Mouse (Mus musculus): Measurements from ENCODE around the gene Ndufaf7. TPM values are rescaled to one million over a fixed set of nuclear protein-coding genes. Genes with fewer than 3 reads are reported as not detected.

The Ndufaf7 gene
- polyA plus RNA-seq (2012; rRNA removed) = 7.2 and 8.2 TPM in 2 replicates

DNA sequence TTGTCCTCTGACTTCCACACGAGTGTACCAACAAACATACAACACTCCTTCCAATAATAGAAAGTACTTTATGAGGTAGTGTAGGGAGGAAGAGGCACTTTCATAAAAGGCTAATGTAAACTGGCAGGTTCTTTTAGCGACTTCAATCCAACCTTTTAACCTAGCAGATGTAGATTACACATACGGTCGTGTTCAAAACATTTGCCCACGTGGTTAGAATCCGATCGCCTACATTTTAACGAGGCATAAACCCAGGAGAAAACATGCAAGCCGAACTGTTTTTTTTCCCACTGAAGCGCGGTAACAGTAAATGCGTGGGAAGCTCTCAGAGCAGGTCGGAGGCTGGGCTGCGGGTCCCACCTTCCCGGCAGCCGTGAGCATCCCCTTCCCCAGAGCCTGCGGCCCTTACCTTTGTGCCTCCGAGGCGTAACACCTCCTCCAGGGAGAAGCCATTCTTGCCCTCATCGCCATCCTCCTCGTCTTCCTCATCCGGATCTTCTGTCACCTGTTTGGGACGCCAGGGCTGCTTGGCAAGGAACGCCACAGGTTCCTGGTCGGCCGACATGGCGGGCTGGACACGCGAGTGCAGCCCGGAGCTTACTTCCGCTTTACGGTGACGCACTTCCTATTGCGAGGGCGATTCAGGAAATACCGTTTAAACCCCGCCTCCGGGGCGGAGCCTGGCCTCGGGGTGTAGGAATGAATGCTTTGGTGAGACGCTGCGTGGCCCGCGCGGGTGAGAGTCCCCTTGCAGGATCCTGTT is at the start of gene Ndufaf7, which contains the start of gene Cebpz:
TSS of gene Ndufaf7 (plus strand) at position 671 of the 763 bp plus-strand sequence.
TSS of gene Cebpz (minus strand) at position 601 of the 763 bp plus-strand sequence.

GRCm38 (mm10) chr17:78906892-78907291 is 30.0 kb upstream of the Ndufaf7 start, which contains the start of gene Sult6b1:
Sult6b1 (minus strand) TSS chr17:78906992.

DNA sequence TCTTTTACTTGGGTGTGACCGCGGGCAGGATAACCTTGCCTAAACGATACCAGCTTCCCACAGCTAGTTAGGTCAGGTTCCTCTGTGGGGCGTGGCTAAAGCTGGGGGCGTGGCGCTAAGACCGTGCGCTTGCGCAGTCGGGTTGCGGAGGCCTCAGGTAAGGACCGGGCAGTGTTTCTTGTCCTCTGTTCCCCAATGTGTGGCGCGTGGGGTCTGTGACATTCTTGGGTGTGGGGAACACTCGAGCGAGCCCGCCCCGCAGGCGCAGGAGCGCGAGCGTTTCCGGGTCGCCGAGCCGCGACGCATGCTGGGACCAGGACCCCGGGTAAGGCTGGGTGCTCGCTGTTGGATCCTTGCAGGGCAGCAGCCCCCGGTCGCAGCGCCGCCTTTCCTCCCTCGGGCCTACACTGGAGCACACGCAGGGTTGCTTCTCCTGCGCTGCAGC is 20.5 kb upstream of the Ndufaf7 start, which contains the start of gene Cebpzos:
TSS of gene Cebpzos (plus strand) at position 132 of the 445 bp plus-strand sequence.

Other genes starting within 250 kb of the Ndufaf7 start
- 11.7 and 15.4 TPM in 2 replicates for gene Strn, start 199.9 kb upstream of the Ndufaf7 start, polyA plus RNA-seq (2012; rRNA removed)
- 14.0 and 19.8 TPM in 2 replicates for gene Heatr5b, start 101.8 kb upstream of the Ndufaf7 start, polyA plus RNA-seq (2012; rRNA removed)
- gene Gpatch11, start 101.6 kb upstream of the Ndufaf7 start, polyA plus RNA-seq (2012; rRNA removed) = 9.9 and 13.1 TPM in 2 replicates
- gene Eif2ak2, start 54.6 kb upstream of the Ndufaf7 start, polyA plus RNA-seq (2012; rRNA removed) = 2.1 and 4.4 TPM in 2 replicates
- not detected in 2 replicates for gene Sult6b1, start 30.1 kb upstream of the Ndufaf7 start, polyA plus RNA-seq (2012; rRNA removed)
- gene Cebpzos, start 20.6 kb upstream of the Ndufaf7 start, polyA plus RNA-seq (2012; rRNA removed) = 2.3 and 3.0 TPM in 2 replicates
- 2.4 and 4.0 TPM in 2 replicates for gene Cebpz, start 70 bp upstream of the Ndufaf7 start, polyA plus RNA-seq (2012; rRNA removed)
- gene Prkd3, start 83.7 kb downstream of the Ndufaf7 start, polyA plus RNA-seq (2012; rRNA removed) = 10.9 and 15.1 TPM in 2 replicates
- 5.1 and 7.4 TPM in 2 replicates for gene Qpct, start 114.8 kb downstream of the Ndufaf7 start, polyA plus RNA-seq (2012; rRNA removed)